Mouse (Mus musculus) testis, adult 2 months (tissue): ENCODE measurements at regions not wholly inside any gene's neighbourhood (a gene's known extent, or its start where the extent isn't known, plus 50 kb on each side); places are given as distances from the start of the nearest gene placed in this dataset.

Source experiments
- H3K27ac ChIP-seq: fragments of 200-500 bp; 2 replicates; pipeline ENCODE4 v1.5.1; 2012; ENCODE audit warnings: low read depth, low read length; ENCODE audit not compliant: control insufficient read depth, insufficient read depth
- H3K27me3 ChIP-seq: fragments of 200-500 bp; 2 replicates; pipeline ENCODE4 v1.6.1; 2012; ENCODE audit warnings: mild to moderate bottlenecking, low read length, moderate library complexity; ENCODE audit not compliant: control insufficient read depth, insufficient read depth
- H3K36me3 ChIP-seq: fragments of 200-500 bp; 2 replicates; pipeline ENCODE4 v1.6.1; 2012; ENCODE audit warnings: mild to moderate bottlenecking, low read length; ENCODE audit not compliant: control insufficient read depth, insufficient read depth
- H3K4me1 ChIP-seq: fragments of 200-500 bp; 2 replicates; pipeline ENCODE4 v1.6.1; 2012; ENCODE audit warnings: low read length; ENCODE audit not compliant: control insufficient read depth, insufficient read depth
- H3K4me3 ChIP-seq: fragments of 200-500 bp; 2 replicates; pipeline ENCODE4 v1.5.1; 2012; ENCODE audit warnings: low read depth, mild to moderate bottlenecking, low read length, moderate library complexity, mixed read lengths; ENCODE audit not compliant: control insufficient read depth
- CTCF ChIP-seq: fragments of 200-500 bp; IDR thresholded peaks from 2 replicates; pipeline ENCODE4 v1.5.1; 2012; ENCODE audit warnings: low read depth, mild to moderate bottlenecking, inconsistent platforms, low read length, moderate library complexity; ENCODE audit not compliant: control insufficient read depth, insufficient read depth, insufficient replicate concordance
- POLR2A ChIP-seq: fragments of 200-500 bp; IDR thresholded peaks from 2 replicates; pipeline ENCODE4 v1.6.1; 2012; ENCODE audit warnings: low read depth, mild to moderate bottlenecking, inconsistent platforms, low read length, moderate library complexity; ENCODE audit not compliant: control insufficient read depth

- Histone ChIP-seq H3K4me1 (no peaks in the 10 kb centered on the region), H3K27me3 (no peaks in the 10 kb centered on the region), H3K27ac (no peak overlapping the region), H3K36me3 (no peaks in the 10 kb centered on the region), H3K4me3 (no peak overlapping the region)
- TF ChIP-seq POLR2A: no peak
- no peak for TF ChIP-seq CTCF
These were observed 57.0 kb upstream of the Pkdcc start for GRCm38 (mm10) chr17:83158053-83158452.

- Histone ChIP-seq H3K4me3 (no peak overlapping the region), H3K4me1 (no peaks in the 10 kb centered on the region), H3K36me3 (no peaks in the 10 kb centered on the region), H3K27ac (no peak overlapping the region), H3K27me3 (no peaks in the 10 kb centered on the region)
- TF ChIP-seq CTCF: no peak
- TF ChIP-seq POLR2A: no peak
These were observed 56.4 kb upstream of the Pkdcc start for GRCm38 (mm10) chr17:83158652-83159051.

- Histone ChIP-seq H3K27ac (no peak overlapping the region), H3K4me1 (no peaks in the 10 kb centered on the region), H3K27me3 (no peaks in the 10 kb centered on the region), H3K36me3 (no peaks in the 10 kb centered on the region), H3K4me3 (no peak overlapping the region)
- TF ChIP-seq CTCF (no peak), POLR2A (no peak)
These were observed 55.5 kb upstream of the Pkdcc start for GRCm38 (mm10) chr17:83159634-83160033.

- no peak overlapping the region for H3K4me3 ChIP-seq
- no peaks in the 10 kb centered on the region for H3K36me3 ChIP-seq
- H3K4me1 ChIP-seq: no peaks in the 10 kb centered on the region
- no peaks in the 10 kb centered on the region for H3K27me3 ChIP-seq
- TF ChIP-seq CTCF: no peak
- no peak for TF ChIP-seq POLR2A
- no peak overlapping the region for H3K27ac ChIP-seq
These were observed 54.8 kb upstream of the Pkdcc start for GRCm38 (mm10) chr17:83160296-83160695.

- Histone ChIP-seq H3K36me3 (no peaks in the 10 kb centered on the region), H3K27me3 (no peaks in the 10 kb centered on the region), H3K4me1 (no peaks in the 10 kb centered on the region; the same call in 1 of the 2 replicates), H3K4me3 (no peak overlapping the region), H3K27ac (no peak overlapping the region)
- TF ChIP-seq CTCF (no peak), POLR2A (no peak)
These were observed 53.4 kb upstream of the Pkdcc start for GRCm38 (mm10) chr17:83161731-83162130.

GRCm38 (mm10) chr17:83163952-83164560, 51.0 kb upstream of the Pkdcc start:
- H3K4me1 ChIP-seq: no peaks in the 10 kb centered on the region; the same call in 1 of the 2 replicates
- no peaks in the 10 kb centered on the region for H3K27me3 ChIP-seq
- H3K36me3 ChIP-seq: no peaks in the 10 kb centered on the region
- H3K27ac ChIP-seq: no peak overlapping the region
- no peak overlapping the region for H3K4me3 ChIP-seq
- TF ChIP-seq POLR2A (no peak), CTCF (no peak)

- no peak for TF ChIP-seq CTCF
- no peak for TF ChIP-seq POLR2A
- Histone ChIP-seq H3K4me3 (no peak overlapping the region), H3K27me3 (no peaks in the 10 kb centered on the region), H3K4me1 (no peaks in the 10 kb centered on the region; the same call in 1 of the 2 replicates), H3K36me3 (no peaks in the 10 kb centered on the region), H3K27ac (no peak overlapping the region)
These were observed 50.4 kb upstream of the Pkdcc start for GRCm38 (mm10) chr17:83164728-83165127.

GRCm38 (mm10) chr17:83165140-83165539, 50.0 kb upstream of the Pkdcc start:
- no peaks in the 10 kb centered on the region for H3K27me3 ChIP-seq
- no peaks in the 10 kb centered on the region; the same call in 1 of the 2 replicates for H3K4me1 ChIP-seq
- no peak overlapping the region for H3K27ac ChIP-seq
- no peaks in the 10 kb centered on the region for H3K36me3 ChIP-seq
- H3K4me3 ChIP-seq: no peak overlapping the region
- no peak for TF ChIP-seq CTCF
- TF ChIP-seq POLR2A: no peak
